Mouse (Mus musculus): ENCODE data around the gene Thrsp. TPM values are rescaled to one million over a fixed set of nuclear protein-coding genes. Genes with fewer than 3 reads are reported as not detected.

The Thrsp gene
- polyA plus RNA-seq, 1 experiment from 2014 or later = not detected

- ATAC-seq (ENCODE audit: low FRiP score) (no peak), DNase-seq (ENCODE audit: low spot score, missing footprints) (no peak)
- no peaks in the 10 kb centered on the region for H3K4me1 ChIP-seq (ENCODE audit: control insufficient read depth, insufficient read depth, low read length)
- no peaks in the 10 kb centered on the region for H3K36me3 ChIP-seq (ENCODE audit: control insufficient read depth, insufficient read depth, low read length)
- WGBS = 85% methylated on average over 8 of the region's 8 CpGs
- no peaks in the 10 kb centered on the region for H3K27me3 ChIP-seq (ENCODE audit: control insufficient read depth, insufficient read depth, low read length)
- H3K4me2 ChIP-seq = no peak overlapping the region
- H3K9me3 ChIP-seq (ENCODE audit: control insufficient read depth, low read length) = no peaks in the 10 kb centered on the region
- no peak overlapping the region for H3K9ac ChIP-seq (ENCODE audit: low read length)
- no peak overlapping the region for H3K27ac ChIP-seq (ENCODE audit: low read depth, low read length)
- no peak overlapping the region for H3K4me3 ChIP-seq (ENCODE audit: low read depth, low read length)
These were observed 3.6 kb upstream of the Thrsp start for GRCm38 (mm10) chr7:97420958-97421651.

GRCm38 (mm10) chr7:97420406-97420805, 2.9 kb upstream of the Thrsp start:
- Histone ChIP-seq H3K36me3 (ENCODE audit: control insufficient read depth, insufficient read depth, low read length) (no peaks in the 10 kb centered on the region), H3K4me1 (ENCODE audit: control insufficient read depth, insufficient read depth, low read length) (no peaks in the 10 kb centered on the region), H3K9me3 (ENCODE audit: control insufficient read depth, low read length) (no peaks in the 10 kb centered on the region), H3K9ac (ENCODE audit: low read length) (no peak overlapping the region), H3K27ac (ENCODE audit: low read depth, low read length) (no peak overlapping the region), H3K4me3 (ENCODE audit: low read depth, low read length) (no peak overlapping the region), H3K27me3 (ENCODE audit: control insufficient read depth, insufficient read depth, low read length) (no peaks in the 10 kb centered on the region), H3K4me2 (no peak overlapping the region)
- ATAC-seq (ENCODE audit: low FRiP score) (no peak), DNase-seq (ENCODE audit: low spot score, missing footprints) (no peak)
- WGBS = 59% methylated on average over 1 of the region's 1 CpGs

- Histone ChIP-seq H3K36me3 (ENCODE audit: control insufficient read depth, insufficient read depth, low read length) (no peaks in the 10 kb centered on the region), H3K27ac (ENCODE audit: low read depth, low read length) (no peak overlapping the region), H3K27me3 (ENCODE audit: control insufficient read depth, insufficient read depth, low read length) (no peaks in the 10 kb centered on the region), H3K4me3 (ENCODE audit: low read depth, low read length) (no peak overlapping the region), H3K9ac (ENCODE audit: low read length) (no peak overlapping the region), H3K4me1 (ENCODE audit: control insufficient read depth, insufficient read depth, low read length) (no peaks in the 10 kb centered on the region), H3K9me3 (ENCODE audit: control insufficient read depth, low read length) (no peaks in the 10 kb centered on the region), H3K4me2 (no peak overlapping the region)
- DNase-seq (ENCODE audit: low spot score, missing footprints) (no peak), ATAC-seq (ENCODE audit: low FRiP score) (no peak)
- 84% methylated on average over 5 of the region's 5 CpGs for WGBS
These were observed 1.6 kb upstream of the Thrsp start for GRCm38 (mm10) chr7:97419163-97419562.

- DNase-seq (ENCODE audit: low spot score, missing footprints) (no peak), ATAC-seq (ENCODE audit: low FRiP score) (no peak)
- 76% methylated on average over 5 of the region's 5 CpGs for WGBS
- Histone ChIP-seq H3K4me3 (ENCODE audit: low read depth, low read length) (no peak overlapping the region), H3K4me1 (ENCODE audit: control insufficient read depth, insufficient read depth, low read length) (no peaks in the 10 kb centered on the region), H3K9ac (ENCODE audit: low read length) (no peak overlapping the region), H3K27ac (ENCODE audit: low read depth, low read length) (no peak overlapping the region), H3K27me3 (ENCODE audit: control insufficient read depth, insufficient read depth, low read length) (no peaks in the 10 kb centered on the region), H3K4me2 (no peak overlapping the region), H3K9me3 (ENCODE audit: control insufficient read depth, low read length) (no peaks in the 10 kb centered on the region), H3K36me3 (ENCODE audit: control insufficient read depth, insufficient read depth, low read length) (no peaks in the 10 kb centered on the region)
These were observed 1.2 kb upstream of the Thrsp start for GRCm38 (mm10) chr7:97418717-97419116.

- no peaks in the 10 kb centered on the region for H3K27me3 ChIP-seq (ENCODE audit: control insufficient read depth, insufficient read depth, low read length)
- no peaks in the 10 kb centered on the region for H3K9me3 ChIP-seq (ENCODE audit: control insufficient read depth, low read length)
- H3K27ac ChIP-seq (ENCODE audit: low read depth, low read length) = no peak overlapping the region
- H3K9ac ChIP-seq (ENCODE audit: low read length) = no peak overlapping the region
- H3K36me3 ChIP-seq (ENCODE audit: control insufficient read depth, insufficient read depth, low read length) = no peaks in the 10 kb centered on the region
- ATAC-seq (ENCODE audit: low FRiP score) (no peak), DNase-seq (ENCODE audit: low spot score, missing footprints) (no peak)
- WGBS = 82% methylated on average over 4 of the region's 4 CpGs
- H3K4me2 ChIP-seq = no peak overlapping the region
- H3K4me1 ChIP-seq (ENCODE audit: control insufficient read depth, insufficient read depth, low read length) = no peaks in the 10 kb centered on the region
- no peak overlapping the region for H3K4me3 ChIP-seq (ENCODE audit: low read depth, low read length)
These were observed 1.1 kb downstream of the Thrsp start for GRCm38 (mm10) chr7:97416473-97416872.

GRCm38 (mm10) chr7:97414915-97415687, 2.4 kb downstream of the Thrsp start:
- DNase-seq (ENCODE audit: low spot score, missing footprints) = no peak
- no peak for ATAC-seq (ENCODE audit: low FRiP score)
- no peak overlapping the region for H3K4me3 ChIP-seq (ENCODE audit: low read depth, low read length)
- H3K4me1 ChIP-seq (ENCODE audit: control insufficient read depth, insufficient read depth, low read length) = no peaks in the 10 kb centered on the region
- 0 out of 2 replicates have a peak, but pooled peaks cover under 1% of the 10 kb centered on the region for H3K36me3 ChIP-seq (ENCODE audit: control insufficient read depth, insufficient read depth, low read length)
- no peaks in the 10 kb centered on the region for H3K9me3 ChIP-seq (ENCODE audit: control insufficient read depth, low read length)
- no peaks in the 10 kb centered on the region for H3K27me3 ChIP-seq (ENCODE audit: control insufficient read depth, insufficient read depth, low read length)
- no peak overlapping the region for H3K4me2 ChIP-seq
- 70% methylated on average over 9 of the region's 9 CpGs for WGBS
- no peak overlapping the region for H3K9ac ChIP-seq (ENCODE audit: low read length)
- no peak overlapping the region for H3K27ac ChIP-seq (ENCODE audit: low read depth, low read length)

GRCm38 (mm10) chr7:97414426-97414825, 3.1 kb downstream of the Thrsp start:
- WGBS = 92% methylated on average over 1 of the region's 1 CpGs
- ATAC-seq (ENCODE audit: low FRiP score) = no peak
- H3K27ac ChIP-seq (ENCODE audit: low read depth, low read length) = no peak overlapping the region

GRCm38 (mm10) chr7:97413981-97414380, 3.5 kb downstream of the Thrsp start:
- Histone ChIP-seq H3K4me2 (no peak overlapping the region), H3K9ac (ENCODE audit: low read length) (no peak overlapping the region), H3K36me3 (ENCODE audit: control insufficient read depth, insufficient read depth, low read length) (0 out of 2 replicates have a peak, but pooled peaks cover 4% of the 10 kb centered on the region), H3K4me1 (ENCODE audit: control insufficient read depth, insufficient read depth, low read length) (no peaks in the 10 kb centered on the region), H3K9me3 (ENCODE audit: control insufficient read depth, low read length) (no peaks in the 10 kb centered on the region), H3K4me3 (ENCODE audit: low read depth, low read length) (no peak overlapping the region), H3K27ac (ENCODE audit: low read depth, low read length) (no peak overlapping the region), H3K27me3 (ENCODE audit: control insufficient read depth, insufficient read depth, low read length) (no peaks in the 10 kb centered on the region)
- ATAC-seq (ENCODE audit: low FRiP score) = no peak
- WGBS = 93% methylated on average over 1 of the region's 1 CpGs
- DNase-seq (ENCODE audit: low spot score, missing footprints) = no peak

More at GRCm38 (mm10) chr7:97414426-97414825, 3.1 kb downstream of the Thrsp start:
- no peaks in the 10 kb centered on the region for H3K9me3 ChIP-seq (ENCODE audit: control insufficient read depth, low read length)
- 0 out of 2 replicates have a peak, but pooled peaks cover 4% of the 10 kb centered on the region for H3K36me3 ChIP-seq (ENCODE audit: control insufficient read depth, insufficient read depth, low read length)
- DNase-seq (ENCODE audit: low spot score, missing footprints) = no peak
- no peaks in the 10 kb centered on the region for H3K27me3 ChIP-seq (ENCODE audit: control insufficient read depth, insufficient read depth, low read length)
- no peaks in the 10 kb centered on the region for H3K4me1 ChIP-seq (ENCODE audit: control insufficient read depth, insufficient read depth, low read length)
- H3K4me3 ChIP-seq (ENCODE audit: low read depth, low read length) = no peak overlapping the region
- H3K9ac ChIP-seq (ENCODE audit: low read length) = no peak overlapping the region
- H3K4me2 ChIP-seq = no peak overlapping the region

- Histone ChIP-seq H3K4me1 (ENCODE audit: control insufficient read depth, insufficient read depth, low read length) (no peaks in the 10 kb centered on the region), H3K4me3 (ENCODE audit: low read depth, low read length) (no peak overlapping the region), H3K27me3 (ENCODE audit: control insufficient read depth, insufficient read depth, low read length) (no peaks in the 10 kb centered on the region), H3K27ac (ENCODE audit: low read depth, low read length) (no peak overlapping the region), H3K9ac (ENCODE audit: low read length) (no peak overlapping the region), H3K4me2 (no peak overlapping the region), H3K9me3 (ENCODE audit: control insufficient read depth, low read length) (no peaks in the 10 kb centered on the region), H3K36me3 (ENCODE audit: control insufficient read depth, insufficient read depth, low read length) (0 out of 2 replicates have a peak, but pooled peaks cover 4% of the 10 kb centered on the region)
- no peak for ATAC-seq (ENCODE audit: low FRiP score)
- WGBS = 84% methylated on average over 3 of the region's 3 CpGs
- DNase-seq (ENCODE audit: low spot score, missing footprints) = no peak
These were observed 6.0 kb downstream of the Thrsp start for GRCm38 (mm10) chr7:97411575-97411974.
